Mouse (Mus musculus) testis, adult 2 months (tissue): Measurements from ENCODE around the gene 1700020A23Rik. TPM values are rescaled to one million over a fixed set of nuclear protein-coding genes. Genes with fewer than 3 reads are reported as not detected.

Experiments used
- H3K27ac ChIP-seq: fragments of 200-500 bp; 2 replicates; pipeline ENCODE4 v1.5.1; 2012; ENCODE audit warnings: low read depth, low read length; ENCODE audit not compliant: control insufficient read depth, insufficient read depth
- H3K27me3 ChIP-seq: fragments of 200-500 bp; 2 replicates; pipeline ENCODE4 v1.6.1; 2012; ENCODE audit warnings: mild to moderate bottlenecking, low read length, moderate library complexity; ENCODE audit not compliant: control insufficient read depth, insufficient read depth
- H3K36me3 ChIP-seq: fragments of 200-500 bp; 2 replicates; pipeline ENCODE4 v1.6.1; 2012; ENCODE audit warnings: mild to moderate bottlenecking, low read length; ENCODE audit not compliant: control insufficient read depth, insufficient read depth
- H3K4me1 ChIP-seq: fragments of 200-500 bp; 2 replicates; pipeline ENCODE4 v1.6.1; 2012; ENCODE audit warnings: low read length; ENCODE audit not compliant: control insufficient read depth, insufficient read depth
- H3K4me3 ChIP-seq: fragments of 200-500 bp; 2 replicates; pipeline ENCODE4 v1.5.1; 2012; ENCODE audit warnings: low read depth, mild to moderate bottlenecking, low read length, moderate library complexity, mixed read lengths; ENCODE audit not compliant: control insufficient read depth
- CTCF ChIP-seq: fragments of 200-500 bp; IDR thresholded peaks from 2 replicates; pipeline ENCODE4 v1.5.1; 2012; ENCODE audit warnings: low read depth, mild to moderate bottlenecking, inconsistent platforms, low read length, moderate library complexity; ENCODE audit not compliant: control insufficient read depth, insufficient read depth, insufficient replicate concordance
- POLR2A ChIP-seq: fragments of 200-500 bp; IDR thresholded peaks from 2 replicates; pipeline ENCODE4 v1.6.1; 2012; ENCODE audit warnings: low read depth, mild to moderate bottlenecking, inconsistent platforms, low read length, moderate library complexity; ENCODE audit not compliant: control insufficient read depth
- polyA plus RNA-seq: library from polyadenylated mRNA; depleted of rRNA; stranded (reverse); fragments of >200 nt; gene quantifications from 2 replicates; pipeline ENCODE4 v1.2.3, GENCODE M21; 2012

The 1700020A23Rik gene
- polyA plus RNA-seq, 1 experiment: 316 TPM

GRCm38 (mm10) chr2:130442162-130442561, 37.1 kb downstream of the 1700020A23Rik start:
- no peak overlapping the region for H3K4me3 ChIP-seq
- no peaks in the 10 kb centered on the region for H3K4me1 ChIP-seq
- H3K36me3 ChIP-seq: peaks cover 5% of the 10 kb centered on the region
- TF ChIP-seq POLR2A (no peak), CTCF (no peak)
- no peaks in the 10 kb centered on the region for H3K27me3 ChIP-seq
- no peak overlapping the region for H3K27ac ChIP-seq

- Histone ChIP-seq H3K4me1 (peaks cover 9% of the 10 kb centered on the region), H3K27me3 (no peaks in the 10 kb centered on the region), H3K27ac (no peak overlapping the region), H3K36me3 (no peaks in the 10 kb centered on the region), H3K4me3 (no peak overlapping the region)
- TF ChIP-seq CTCF: no peak
- no peak for TF ChIP-seq POLR2A
Measured at GRCm38 (mm10) chr2:130448449-130448848, 43.4 kb downstream of the 1700020A23Rik start.

GRCm38 (mm10) chr2:130449021-130449793, 44.1 kb downstream of the 1700020A23Rik start:
- Histone ChIP-seq H3K4me1 (peaks cover 9% of the 10 kb centered on the region), H3K27me3 (no peaks in the 10 kb centered on the region), H3K4me3 (peak overlapping the region; percentile 84), H3K27ac (no peak overlapping the region; the same call in 1 of the 2 replicates), H3K36me3 (no peaks in the 10 kb centered on the region)
- TF ChIP-seq POLR2A (no peak), CTCF (no peak)

- Histone ChIP-seq H3K4me1 (peaks cover 9% of the 10 kb centered on the region), H3K36me3 (no peaks in the 10 kb centered on the region), H3K27ac (no peak within 1 kb of the TSS; the same call in none of the 2 replicates), H3K4me3 (peak within 1 kb of the TSS; percentile 84), H3K27me3 (no peaks in the 10 kb centered on the region)
- peak; percentile 57 for TF ChIP-seq POLR2A
- TF ChIP-seq CTCF: no peak
Measured at GRCm38 (mm10) chr2:130449794-130450433, 44.9 kb downstream of the 1700020A23Rik start, which contains the start of gene Ptpra. Gene Ptpra, plus strand, starts transcription at chr2:130450278.

GRCm38 (mm10) chr2:130450434-130450796, 45.4 kb downstream of the 1700020A23Rik start:
- no peak for TF ChIP-seq CTCF
- no peak for TF ChIP-seq POLR2A
- Histone ChIP-seq H3K36me3 (no peaks in the 10 kb centered on the region), H3K4me3 (peak overlapping the region; percentile 84), H3K27ac (no peak overlapping the region; the same call in 1 of the 2 replicates), H3K4me1 (peaks cover 9% of the 10 kb centered on the region), H3K27me3 (no peaks in the 10 kb centered on the region)

GRCm38 (mm10) chr2:130451086-130451726, 46.1 kb downstream of the 1700020A23Rik start:
- H3K27me3 ChIP-seq: no peaks in the 10 kb centered on the region
- no peak overlapping the region for H3K27ac ChIP-seq
- TF ChIP-seq POLR2A (no peak), CTCF (no peak)
- peak overlapping the region; percentile 15; the same call in 1 of the 2 replicates for H3K4me3 ChIP-seq
- H3K4me1 ChIP-seq: peaks cover 9% of the 10 kb centered on the region
- no peaks in the 10 kb centered on the region for H3K36me3 ChIP-seq

- no peaks in the 10 kb centered on the region for H3K36me3 ChIP-seq
- TF ChIP-seq POLR2A (no peak), CTCF (no peak)
- no peaks in the 10 kb centered on the region for H3K27me3 ChIP-seq
- no peak overlapping the region for H3K27ac ChIP-seq
- H3K4me1 ChIP-seq: peaks cover 9% of the 10 kb centered on the region
- no peak overlapping the region for H3K4me3 ChIP-seq
Measured at GRCm38 (mm10) chr2:130451727-130452090, 46.6 kb downstream of the 1700020A23Rik start.
